Mouse (Mus musculus) bone marrow macrophage, adult 2 months (primary cell): ENCODE results near the gene Ephx4. TPM values are rescaled to one million over a fixed set of nuclear protein-coding genes. Genes with fewer than 3 reads are reported as not detected.
A peak's percentile ranks its signal among the peaks of the same experiment; 100 is the strongest.

Experiments
- H3K27ac ChIP-seq: 2 replicates; pipeline ENCODE4 v1.5.1; 2012; ENCODE audit warnings: low read depth, low read length; ENCODE audit not compliant: insufficient read depth
- H3K4me1 ChIP-seq: 2 replicates; pipeline ENCODE4 v1.6.1; 2012; ENCODE audit warnings: low read length; ENCODE audit not compliant: control insufficient read depth, insufficient read depth
- H3K4me3 ChIP-seq: 2 replicates; pipeline ENCODE4 v1.5.1; 2012; ENCODE audit warnings: mild to moderate bottlenecking, low read length, moderate library complexity; ENCODE audit not compliant: insufficient read depth
- CTCF ChIP-seq: IDR thresholded peaks from 2 replicates; pipeline ENCODE4 v1.5.1; 2012; ENCODE audit warnings: low read depth, mild to moderate bottlenecking, low read length, moderate library complexity
- POLR2A ChIP-seq: IDR thresholded peaks from 2 replicates; pipeline ENCODE4 v1.6.1; 2012; ENCODE audit warnings: mild to moderate bottlenecking, low read depth, low read length, borderline replicate concordance
- polyA plus RNA-seq: library from polyadenylated mRNA; stranded (reverse); fragments of >200 nt; gene quantifications from 2 replicates; pipeline ENCODE4 v1.2.4, GENCODE M21; 2012; ENCODE audit not compliant: missing spikeins, insufficient read depth, insufficient read length

Gene Ephx4
- polyA plus RNA-seq, 1 experiment = not detected

- Histone ChIP-seq H3K27ac (no peak overlapping the region), H3K4me1 (peaks cover 11% of the 10 kb centered on the region), H3K4me3 (no peak overlapping the region)
- TF ChIP-seq POLR2A = no peak
- TF ChIP-seq CTCF = no peak
These were observed 14.7 kb upstream of the Ephx4 start for GRCm38 (mm10) chr5:107387788-107388187.

GRCm38 (mm10) chr5:107389373-107389772, 13.2 kb upstream of the Ephx4 start:
- peaks cover 11% of the 10 kb centered on the region for H3K4me1 ChIP-seq
- H3K4me3 ChIP-seq = no peak overlapping the region
- TF ChIP-seq POLR2A (no peak), CTCF (no peak)
- H3K27ac ChIP-seq = no peak overlapping the region

GRCm38 (mm10) chr5:107394437-107394836, 8.1 kb upstream of the Ephx4 start:
- TF ChIP-seq CTCF (no peak), POLR2A (no peak)
- H3K27ac ChIP-seq = no peak overlapping the region
- H3K4me1 ChIP-seq = peaks cover 6% of the 10 kb centered on the region; the same call in 1 of the 2 replicates
- no peak overlapping the region for H3K4me3 ChIP-seq

- no peak for TF ChIP-seq CTCF
- TF ChIP-seq POLR2A = no peak
- H3K4me3 ChIP-seq = peak overlapping the region; percentile 59
- no peaks in the 10 kb centered on the region for H3K4me1 ChIP-seq
- H3K27ac ChIP-seq = no peak overlapping the region
These were observed 743 bp downstream of the Ephx4 start for GRCm38 (mm10) chr5:107403011-107403946.

GRCm38 (mm10) chr5:107403947-107404684, 1.6 kb downstream of the Ephx4 start:
- H3K4me1 ChIP-seq = no peaks in the 10 kb centered on the region
- H3K27ac ChIP-seq = no peak overlapping the region
- TF ChIP-seq CTCF = no peak
- TF ChIP-seq POLR2A = no peak
- H3K4me3 ChIP-seq = peak overlapping the region; percentile 59

GRCm38 (mm10) chr5:107405361-107405760, 2.8 kb downstream of the Ephx4 start:
- H3K4me1 ChIP-seq = no peaks in the 10 kb centered on the region
- no peak overlapping the region for H3K27ac ChIP-seq
- TF ChIP-seq POLR2A = no peak
- TF ChIP-seq CTCF = no peak
- no peak overlapping the region for H3K4me3 ChIP-seq

GRCm38 (mm10) chr5:107410305-107410704, 7.8 kb downstream of the Ephx4 start:
- Histone ChIP-seq H3K27ac (no peak overlapping the region), H3K4me3 (no peak overlapping the region)

GRCm38 (mm10) chr5:107411326-107411725, 8.8 kb downstream of the Ephx4 start:
- H3K27ac ChIP-seq = no peak overlapping the region
- H3K4me1 ChIP-seq = 0 out of 2 replicates have a peak, but pooled peaks cover 2% of the 10 kb centered on the region
- TF ChIP-seq POLR2A (no peak), CTCF (no peak)
- H3K4me3 ChIP-seq = no peak overlapping the region

More at GRCm38 (mm10) chr5:107410305-107410704, 7.8 kb downstream of the Ephx4 start:
- TF ChIP-seq POLR2A (no peak), CTCF (no peak)
- 0 out of 2 replicates have a peak, but pooled peaks cover 2% of the 10 kb centered on the region for H3K4me1 ChIP-seq

- no peak overlapping the region for H3K4me3 ChIP-seq
- no peak overlapping the region for H3K27ac ChIP-seq
- 0 out of 2 replicates have a peak, but pooled peaks cover 2% of the 10 kb centered on the region for H3K4me1 ChIP-seq
- TF ChIP-seq POLR2A (no peak), CTCF (no peak)
These were observed 9.7 kb downstream of the Ephx4 start for GRCm38 (mm10) chr5:107412285-107412684.
